Mouse (Mus musculus): Measurements from ENCODE around the gene Tceal8.
"Not testable (repeated sequence)": the region's sequence is repeated elsewhere in the genome, so short reads cannot be mapped to it uniquely, and the experiment has no call there.

The Tceal8 gene

DNA sequence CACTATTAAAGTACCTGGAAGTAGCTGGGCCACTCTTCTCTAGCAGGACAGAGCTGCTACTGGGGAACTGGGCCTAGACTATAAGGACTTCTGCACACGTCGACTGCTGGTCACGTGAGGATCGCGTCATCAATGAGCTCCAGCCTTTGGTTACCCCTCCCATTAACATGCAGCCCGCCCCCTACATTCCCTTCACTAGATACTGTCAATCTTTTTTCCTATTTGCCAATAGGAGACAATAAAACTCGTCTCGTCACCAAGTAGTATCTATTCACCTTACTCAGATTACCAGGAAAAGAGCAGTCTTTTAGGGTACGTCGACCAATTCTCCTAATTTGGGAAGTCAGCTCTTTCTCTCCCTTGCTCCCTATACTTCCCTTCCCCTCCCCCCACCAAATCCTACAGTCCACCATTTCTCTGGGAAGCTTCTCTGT, at the start of gene Tceal8:
TSS of gene Tceal8 (minus strand) at position 225 of the 434 bp plus-strand sequence.
- DNase-seq (ENCODE audit: low spot score) = peak; percentile 92

DNA sequence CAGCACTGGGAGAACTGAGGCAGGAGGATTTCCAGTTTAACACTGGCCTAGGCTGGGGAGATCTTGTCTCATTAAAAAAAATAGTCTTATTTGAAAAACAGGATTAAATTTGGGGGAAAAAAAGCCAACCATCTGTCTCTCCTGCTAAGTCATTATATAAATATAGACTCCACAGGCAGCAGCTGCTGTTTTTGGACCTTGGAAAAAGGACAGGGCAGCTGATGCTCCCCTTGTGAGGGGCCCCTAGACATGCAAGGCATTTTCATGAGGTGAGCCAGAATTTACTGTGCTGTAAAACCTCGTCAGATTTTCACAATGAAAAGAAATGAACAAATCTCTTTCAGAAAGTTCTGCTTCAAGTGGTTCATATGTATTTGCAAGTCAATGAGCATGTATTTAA, 44.2 kb upstream of the Tceal8 start:
- DNase-seq (ENCODE audit: low spot score) = no peak

DNA sequence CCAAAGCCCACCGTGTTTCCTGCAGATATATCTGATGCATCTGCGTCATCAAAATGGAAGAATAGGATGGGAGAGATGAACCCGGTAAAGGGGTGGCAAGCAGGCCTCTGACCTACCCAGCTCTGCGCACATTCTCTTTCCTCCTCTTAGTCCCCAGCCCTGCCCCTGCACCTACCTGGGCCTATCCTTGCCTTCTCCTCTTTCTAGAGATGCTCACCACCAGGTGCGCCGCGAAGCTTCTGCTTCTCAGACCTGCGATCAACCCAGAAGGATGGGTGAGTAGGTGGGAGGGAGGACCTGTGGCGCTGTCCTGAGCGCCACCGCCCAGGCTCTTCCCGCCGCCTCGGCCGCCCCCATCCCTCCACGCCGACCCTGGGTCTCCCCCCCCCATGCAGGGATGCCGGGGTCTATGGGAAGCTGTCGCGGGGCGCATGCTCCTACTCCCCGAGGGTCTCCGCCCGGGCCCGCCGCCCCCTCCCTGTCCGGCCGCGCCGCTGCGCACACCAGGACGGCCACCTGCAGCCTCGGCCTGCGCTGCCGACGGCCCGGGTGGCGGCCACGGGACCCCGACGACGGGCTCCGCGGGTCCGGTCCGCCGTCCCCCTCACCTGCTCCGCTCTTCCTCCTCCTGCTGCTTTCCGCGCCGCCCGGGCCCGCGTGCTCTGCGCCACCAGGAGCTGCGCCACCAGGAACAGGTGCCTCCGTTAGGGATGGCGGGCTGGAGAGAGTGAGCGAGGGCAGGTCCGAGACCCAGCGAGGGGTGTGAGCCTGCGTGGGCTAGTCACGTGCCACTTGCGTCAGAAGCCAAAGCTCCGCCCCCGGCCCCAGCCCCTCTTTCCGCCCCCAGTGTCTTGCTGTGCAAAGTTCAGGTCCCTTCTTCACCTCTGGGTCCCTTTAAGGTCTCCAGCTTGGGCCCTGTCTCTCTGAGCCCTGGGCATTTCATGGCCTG, 42.9 kb upstream of the Tceal8 start, which contains the start of the genes Tceal7 and Bex1:
TSS of gene Tceal7 (plus strand) at position 51 of the 949 bp plus-strand sequence.
TSS of gene Bex1 (minus strand) at position 785 of the 949 bp plus-strand sequence.
- not testable (repeated sequence) for DNase-seq (ENCODE audit: low spot score)

DNA sequence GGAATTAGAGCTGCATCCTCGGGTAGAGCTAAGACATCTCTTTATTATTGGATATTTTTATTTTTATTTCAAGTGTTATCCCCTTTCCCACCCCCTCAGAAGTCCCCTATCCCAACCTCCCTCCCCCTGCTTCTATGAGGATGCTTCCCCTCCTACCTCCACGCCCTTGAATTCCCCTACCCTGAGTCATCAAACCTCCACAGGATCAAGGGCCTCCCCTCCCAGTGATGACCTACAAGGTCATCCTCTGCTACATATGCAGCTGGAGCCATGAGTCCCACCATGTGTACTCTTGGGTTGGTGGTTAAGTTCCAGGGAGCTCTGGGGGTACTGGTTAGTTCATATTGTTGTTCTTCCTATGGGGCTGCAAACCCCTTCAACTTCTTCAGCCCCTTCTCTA, 41.3 kb upstream of the Tceal8 start:
- no peak for DNase-seq (ENCODE audit: low spot score)

DNA sequence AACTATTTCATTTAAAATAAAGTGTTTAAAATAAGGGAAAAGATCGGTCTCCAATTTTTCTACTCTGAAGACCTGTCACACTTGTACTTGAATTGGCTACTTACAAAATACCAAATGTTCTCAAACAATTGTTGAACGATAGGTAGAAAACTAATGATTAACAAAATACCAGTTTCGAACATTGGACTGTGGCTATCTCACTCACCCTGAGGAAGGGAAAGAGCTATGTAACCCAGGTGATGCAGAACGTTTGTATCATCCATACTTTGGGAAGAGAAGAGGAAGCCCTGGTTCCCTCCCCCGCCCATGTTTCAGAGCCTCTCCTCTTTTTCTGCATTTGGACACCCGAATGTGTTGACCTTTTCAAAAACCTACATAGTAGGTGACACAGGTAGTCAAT, 32.3 kb upstream of the Tceal8 start:
- no peak for DNase-seq (ENCODE audit: low spot score)

DNA sequence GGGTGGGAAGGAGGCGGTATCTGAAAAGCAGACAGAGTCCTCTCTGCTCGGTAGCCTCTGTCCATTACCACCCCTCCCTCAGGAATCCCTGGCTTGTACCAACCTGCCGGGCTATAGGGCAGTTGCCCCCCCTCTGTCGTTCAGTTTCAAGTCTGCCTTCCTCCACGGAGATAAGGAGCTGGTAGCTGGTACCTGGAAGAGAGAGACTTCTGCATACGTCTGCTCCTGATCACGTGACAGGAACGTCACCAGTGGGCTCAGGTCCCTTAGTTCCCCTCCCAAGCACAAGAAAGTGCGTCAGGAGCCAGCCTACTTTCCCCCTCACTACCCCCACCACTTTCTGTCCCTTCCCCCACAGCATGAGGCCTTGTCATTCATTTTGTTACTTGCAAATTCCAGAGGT, 31.5 kb upstream of the Tceal8 start, which contains the start of gene Tceal5:
TSS of gene Tceal5 (minus strand) at position 213 of the 403 bp plus-strand sequence.
- peak; percentile 55 for DNase-seq (ENCODE audit: low spot score)

DNA sequence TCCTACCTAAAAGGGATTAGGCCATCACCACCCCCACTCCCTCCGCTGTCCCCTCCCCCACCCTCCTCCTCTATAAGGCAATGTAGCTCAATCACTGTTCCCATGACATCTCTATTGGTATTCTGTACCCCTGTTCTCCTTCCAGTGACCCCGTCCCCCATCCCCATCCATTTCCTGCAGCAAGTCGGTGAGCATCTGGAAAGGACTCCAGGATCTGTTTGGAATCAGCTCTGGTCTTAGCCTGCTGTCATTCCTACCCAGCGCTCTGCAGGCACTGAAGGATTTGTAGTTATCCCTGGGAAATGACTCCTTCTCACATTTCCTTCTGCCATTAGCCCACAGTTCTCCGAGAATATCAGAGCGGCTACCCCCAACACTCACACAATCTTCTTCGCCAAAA, 31.1 kb upstream of the Tceal8 start:
- DNase-seq (ENCODE audit: low spot score) = peak; percentile 18

DNA sequence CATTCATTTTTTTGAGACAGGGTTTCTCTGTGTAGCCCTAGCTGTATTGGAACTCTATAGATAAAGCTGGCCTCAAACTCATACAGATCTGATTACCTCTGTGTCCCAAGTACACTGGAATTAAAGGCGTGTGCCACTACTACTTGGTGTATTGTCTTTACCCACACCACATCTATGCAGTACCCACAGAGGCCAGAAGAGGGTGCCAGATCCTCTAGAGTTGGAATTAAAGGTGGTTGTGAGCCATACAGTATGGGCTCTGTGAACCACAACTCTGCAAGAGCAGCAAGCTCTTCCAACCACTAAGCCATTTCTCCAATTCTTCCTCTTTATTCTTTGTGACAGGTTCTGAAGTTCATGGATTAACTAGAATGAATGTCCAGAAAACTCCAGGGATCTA, 24.7 kb upstream of the Tceal8 start:
- peak; percentile 58 for DNase-seq (ENCODE audit: low spot score)

DNA sequence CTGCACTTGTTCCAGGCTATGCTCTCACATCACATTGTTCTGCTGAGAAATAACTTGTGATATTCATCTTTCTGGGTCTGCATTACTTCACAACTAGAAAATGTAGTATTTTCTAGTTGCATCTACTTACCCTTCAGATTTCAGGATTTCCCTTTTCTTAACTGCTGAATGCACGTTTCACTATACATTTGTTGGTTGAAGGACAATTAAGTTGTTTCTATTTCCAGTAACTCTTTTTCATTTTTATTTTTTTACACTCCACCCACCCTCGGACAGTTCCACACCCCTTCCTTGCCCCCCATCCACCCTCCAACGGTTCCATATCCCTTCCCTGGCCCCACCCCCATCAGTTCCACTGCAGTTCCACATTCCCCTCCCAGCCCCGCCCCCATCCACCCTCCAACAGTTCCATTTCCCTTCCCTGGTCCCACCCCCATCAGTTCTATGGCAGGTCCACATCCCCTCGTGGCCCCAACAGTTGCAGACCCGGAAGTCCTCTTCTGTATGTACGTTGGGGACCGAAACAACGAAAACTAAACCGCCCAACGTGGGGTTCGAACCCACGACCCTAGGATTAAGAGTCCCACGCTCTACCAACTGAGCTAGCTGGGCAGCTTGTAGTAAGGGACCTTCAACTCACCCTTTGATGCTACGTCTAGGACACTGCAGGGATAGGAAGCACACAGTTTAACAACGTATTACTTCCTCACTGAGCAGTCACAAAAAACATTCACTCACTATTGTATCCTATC, 23.2 kb upstream of the Tceal8 start:
- DNase-seq (ENCODE audit: low spot score) = no peak

DNA sequence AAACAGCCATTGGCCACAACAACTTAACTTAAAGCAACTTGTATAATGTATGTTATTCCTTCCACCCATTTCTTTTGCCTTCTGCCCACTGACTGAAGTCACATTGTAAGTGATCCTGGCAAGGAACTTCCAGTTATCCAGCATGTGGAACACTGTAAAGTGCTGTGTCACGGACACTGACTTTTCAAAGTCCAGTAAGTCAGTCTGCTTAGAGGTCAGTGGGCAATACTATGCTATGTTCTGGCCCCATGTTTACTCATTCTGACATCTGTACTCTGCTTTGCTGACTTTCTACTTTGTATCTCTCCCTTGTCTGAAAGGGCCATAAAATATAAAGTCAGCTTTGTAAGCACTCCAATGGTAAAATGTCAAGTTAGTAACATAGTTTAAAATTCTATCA, 11.0 kb upstream of the Tceal8 start:
- no peak for DNase-seq (ENCODE audit: low spot score)

DNA sequence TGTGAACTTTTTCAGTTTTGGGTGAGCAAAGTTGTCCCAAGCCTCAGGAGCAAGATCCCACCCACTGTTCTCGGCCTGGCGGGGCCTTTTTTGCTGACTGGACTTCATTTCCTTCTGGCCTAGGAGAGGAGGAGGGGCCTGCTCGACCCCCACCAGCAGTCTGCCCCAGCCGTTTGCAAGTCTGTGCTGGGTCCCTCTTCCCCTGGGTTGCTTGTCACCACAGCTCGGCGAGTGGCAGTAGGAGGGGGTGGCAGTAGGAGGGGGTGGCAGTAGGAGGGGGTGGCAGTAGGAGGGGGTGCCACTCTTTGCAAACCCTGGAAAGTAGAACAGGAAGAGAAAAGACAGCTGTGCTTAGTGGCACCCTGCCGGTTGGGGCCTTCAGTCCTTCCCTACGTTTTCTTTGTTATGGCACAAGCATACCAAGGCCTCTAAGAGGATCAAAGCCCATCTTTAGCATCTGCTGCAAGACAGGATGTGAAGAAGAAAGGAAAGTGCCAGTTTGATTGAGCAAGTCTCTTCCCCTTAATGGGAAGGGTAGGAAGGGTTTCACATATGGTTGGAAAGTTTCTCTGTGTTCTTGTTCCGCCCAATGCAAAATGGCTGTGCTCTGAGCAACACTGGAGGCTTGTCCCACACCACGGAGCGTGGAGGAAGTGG, 8.9 kb upstream of the Tceal8 start:
- peak; percentile 24 for DNase-seq (ENCODE audit: low spot score)

DNA sequence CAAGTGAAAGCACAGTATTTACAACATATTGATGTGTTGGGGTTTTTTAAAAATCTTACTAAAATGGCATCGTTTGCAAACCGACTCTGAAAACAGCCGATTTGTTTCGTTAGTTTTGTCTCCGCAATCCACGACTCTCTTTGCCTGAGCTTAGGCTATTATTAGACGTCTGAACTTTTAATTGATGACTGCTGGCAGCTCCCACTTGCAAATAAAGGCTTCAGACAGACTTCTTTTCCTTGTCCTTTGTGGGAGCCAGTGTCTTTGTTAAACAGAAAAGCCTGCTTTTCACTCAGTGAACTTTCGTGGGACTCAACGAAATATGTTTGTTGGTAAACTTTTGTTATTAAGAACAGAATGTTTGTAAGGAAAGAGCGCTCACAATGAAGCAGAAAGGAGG, 644 bp upstream of the Tceal8 start:
- peak; percentile 54 for DNase-seq (ENCODE audit: low spot score)

DNA sequence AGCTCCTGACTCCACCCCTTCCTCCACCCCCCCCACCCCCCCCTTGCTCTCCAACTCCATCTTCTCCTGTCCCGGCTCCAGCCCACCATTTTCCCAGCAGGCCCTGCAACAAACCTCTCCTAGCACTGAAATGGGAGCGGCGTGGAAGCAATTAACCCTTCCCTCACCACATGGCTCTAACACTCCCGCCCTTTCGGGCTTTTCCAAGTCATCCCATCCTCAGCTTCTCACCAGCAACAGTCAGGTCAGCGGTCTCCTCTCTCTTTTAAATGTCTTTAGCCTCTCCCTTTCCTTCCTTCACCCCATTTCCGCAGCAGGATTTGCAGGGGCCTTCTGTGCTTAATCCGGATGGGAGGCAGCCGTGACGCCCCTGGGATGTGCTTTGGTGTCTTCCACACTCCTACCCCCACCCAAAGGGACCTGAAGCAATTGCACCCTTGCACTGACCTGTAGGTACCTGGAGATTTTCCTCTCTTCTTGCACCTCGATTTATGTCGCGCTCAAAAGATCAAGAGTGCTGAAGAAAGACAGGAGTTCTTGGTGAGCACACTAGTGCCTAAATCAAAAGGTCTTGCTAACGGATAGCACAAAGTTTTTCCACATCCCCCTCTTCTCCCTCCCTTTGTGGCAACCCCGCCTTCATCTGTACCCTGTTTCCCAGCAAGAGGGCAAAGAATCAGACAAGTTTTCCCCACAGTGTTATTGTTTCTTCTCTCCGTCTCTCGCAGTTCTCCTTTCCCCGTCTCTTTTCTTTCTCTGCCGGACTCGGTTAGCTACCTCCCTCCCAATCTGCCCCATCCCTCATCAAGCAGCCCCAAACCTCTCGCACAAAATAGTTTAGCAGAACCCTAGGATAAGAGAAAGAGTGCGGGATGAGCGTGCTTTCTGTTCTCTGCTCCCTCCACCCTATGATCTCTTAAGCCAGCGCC, 689 bp downstream of the Tceal8 start:
- DNase-seq (ENCODE audit: low spot score) = peak; percentile 82

DNA sequence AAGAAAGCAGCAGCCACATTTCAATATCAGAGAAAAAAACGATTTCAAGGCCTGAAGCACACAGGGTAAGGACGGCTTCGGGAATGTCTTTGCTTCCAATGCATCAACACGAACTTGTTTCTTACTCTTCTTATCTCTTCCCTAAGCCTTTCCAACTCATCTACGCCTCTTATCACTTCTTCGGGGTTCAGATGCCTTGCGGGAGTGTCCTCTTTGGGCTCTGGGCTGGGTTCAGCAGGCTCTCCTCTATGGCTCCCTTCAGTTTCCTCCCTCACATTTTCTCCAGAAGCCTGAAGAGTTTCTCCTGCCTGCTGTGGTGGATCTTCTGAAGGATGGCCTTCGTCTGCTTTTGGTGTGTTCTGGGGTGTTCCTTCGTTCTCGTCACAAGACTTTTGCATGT, 1.5 kb downstream of the Tceal8 start:
- no peak for DNase-seq (ENCODE audit: low spot score)

DNA sequence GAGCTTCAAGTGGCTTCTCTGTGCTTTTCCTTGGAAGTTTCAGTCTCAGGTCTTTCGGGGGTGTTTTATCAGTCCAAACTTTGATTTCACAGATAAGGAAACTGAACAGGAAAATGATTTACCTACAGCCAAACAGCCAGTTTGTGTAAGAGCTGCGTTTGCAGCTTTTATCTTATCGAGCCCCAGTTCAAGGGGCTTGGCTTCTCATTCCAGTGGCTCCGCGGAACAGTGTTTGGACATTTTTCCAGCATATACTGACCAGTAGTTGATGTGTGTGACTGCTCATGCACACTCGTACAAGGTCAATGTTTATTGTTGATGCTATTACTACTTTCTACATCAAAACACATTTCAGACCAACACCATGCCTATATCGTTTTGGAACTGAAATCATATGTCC, 27.9 kb downstream of the Tceal8 start:
- DNase-seq (ENCODE audit: low spot score) = no peak

DNA sequence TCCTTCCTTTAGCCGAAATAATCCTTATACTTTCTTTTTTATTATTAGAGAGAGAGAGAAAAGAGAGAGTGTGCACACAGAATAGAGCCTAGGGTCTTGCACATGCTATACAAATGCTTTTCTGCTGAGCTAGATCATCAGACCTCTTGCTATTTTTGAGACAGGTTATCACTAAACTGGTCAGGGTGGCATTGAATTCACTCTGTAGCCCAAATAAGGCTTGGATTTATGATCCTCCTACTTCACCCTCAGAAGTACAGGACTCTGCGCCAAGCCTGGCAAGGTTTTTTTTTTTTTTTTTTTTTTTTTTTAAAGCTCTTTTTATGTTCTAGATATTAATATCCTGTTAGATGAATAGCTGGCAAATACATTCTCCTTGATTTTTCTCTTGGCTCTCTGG, 28.4 kb downstream of the Tceal8 start:
- no peak for DNase-seq (ENCODE audit: low spot score)

DNA sequence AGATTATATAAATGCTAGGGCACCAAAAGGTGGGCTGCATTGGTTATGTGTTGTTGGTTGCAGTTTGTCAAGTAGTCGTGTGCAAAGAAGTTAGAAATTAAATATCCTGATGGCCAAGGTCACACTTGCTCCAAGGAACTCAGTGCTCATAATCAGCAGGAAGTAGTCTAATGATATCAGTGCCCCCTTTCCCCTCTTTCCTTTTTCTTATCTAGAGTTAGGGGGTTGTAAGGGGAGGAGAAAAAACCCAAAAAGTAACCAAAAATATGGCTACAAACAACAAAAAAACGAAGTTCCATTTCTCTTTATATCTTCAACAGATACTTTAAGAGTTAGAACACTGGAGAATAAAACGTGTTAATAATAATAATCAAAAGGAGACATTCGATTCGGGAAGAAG, 30.8 kb downstream of the Tceal8 start:
- DNase-seq (ENCODE audit: low spot score) = no peak

DNA sequence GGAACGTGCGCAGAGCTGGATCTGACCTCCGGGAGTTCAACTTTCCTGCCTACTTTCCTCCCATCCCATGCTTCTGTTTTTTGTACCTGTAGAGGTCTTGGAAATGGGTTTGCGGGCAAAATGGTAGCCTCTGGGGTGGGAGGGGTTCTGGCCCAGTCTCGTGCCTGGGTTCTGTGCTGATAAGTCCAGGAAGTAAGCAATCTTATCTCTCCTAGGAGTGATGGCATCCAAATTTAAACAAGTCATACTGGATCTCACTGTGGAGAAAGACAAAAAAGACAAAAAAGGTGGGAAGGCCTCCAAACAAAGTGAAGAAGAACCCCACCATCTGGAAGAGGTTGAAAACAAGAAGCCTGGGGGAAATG, 32.5 kb downstream of the Tceal8 start:
- not testable (repeated sequence) for DNase-seq (ENCODE audit: low spot score)

DNA sequence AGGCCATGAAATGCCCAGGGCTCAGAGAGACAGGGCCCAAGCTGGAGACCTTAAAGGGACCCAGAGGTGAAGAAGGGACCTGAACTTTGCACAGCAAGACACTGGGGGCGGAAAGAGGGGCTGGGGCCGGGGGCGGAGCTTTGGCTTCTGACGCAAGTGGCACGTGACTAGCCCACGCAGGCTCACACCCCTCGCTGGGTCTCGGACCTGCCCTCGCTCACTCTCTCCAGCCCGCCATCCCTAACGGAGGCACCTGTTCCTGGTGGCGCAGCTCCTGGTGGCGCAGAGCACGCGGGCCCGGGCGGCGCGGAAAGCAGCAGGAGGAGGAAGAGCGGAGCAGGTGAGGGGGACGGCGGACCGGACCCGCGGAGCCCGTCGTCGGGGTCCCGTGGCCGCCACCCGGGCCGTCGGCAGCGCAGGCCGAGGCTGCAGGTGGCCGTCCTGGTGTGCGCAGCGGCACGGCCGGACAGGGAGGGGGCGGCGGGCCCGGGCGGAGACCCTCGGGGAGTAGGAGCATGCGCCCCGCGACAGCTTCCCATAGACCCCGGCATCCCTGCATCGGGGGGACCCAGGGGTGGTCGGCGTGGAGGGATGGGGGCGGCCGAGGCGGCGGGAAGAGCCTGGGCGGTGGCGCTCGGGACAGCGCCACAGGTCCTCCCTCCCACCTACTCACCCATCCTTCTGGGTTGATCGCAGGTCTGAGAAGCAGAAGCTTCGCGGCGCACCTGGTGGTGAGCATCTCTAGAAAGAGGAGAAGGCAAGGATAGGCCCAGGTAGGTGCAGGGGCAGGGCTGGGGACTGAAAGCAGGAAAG, 33.1 kb downstream of the Tceal8 start, which contains the start of gene Bex4:
TSS of gene Bex4 (plus strand) at position 170 of the 813 bp plus-strand sequence.
- DNase-seq (ENCODE audit: low spot score) = not testable (repeated sequence)

DNA sequence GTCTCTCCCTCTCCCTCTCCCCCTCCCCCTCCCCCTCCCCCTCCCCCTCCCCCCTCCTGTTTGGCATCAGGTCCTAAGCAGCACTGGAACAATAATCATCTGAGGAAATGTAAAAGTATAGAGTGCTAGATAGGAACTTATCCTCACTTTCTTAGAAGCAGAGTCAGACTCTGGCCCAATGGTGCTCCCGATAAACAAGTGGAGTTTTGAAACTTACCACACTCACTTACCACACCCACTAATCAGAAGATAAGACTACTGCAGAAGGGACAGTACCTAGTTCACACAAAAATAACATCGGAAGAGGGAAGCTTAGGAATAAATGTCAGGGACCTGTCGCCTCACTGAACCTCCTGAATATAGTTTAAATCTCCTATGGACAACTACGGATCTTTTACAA, 36.6 kb downstream of the Tceal8 start:
- DNase-seq (ENCODE audit: low spot score) = no peak

All from embryo, embryonic 10.5 days (tissue).